Mouse (Mus musculus): ENCODE measurements at regions not wholly inside any gene's neighbourhood (a gene's known extent, or its start where the extent isn't known, plus 50 kb on each side); places are given as distances from the start of the nearest gene placed in this dataset.

DNA sequence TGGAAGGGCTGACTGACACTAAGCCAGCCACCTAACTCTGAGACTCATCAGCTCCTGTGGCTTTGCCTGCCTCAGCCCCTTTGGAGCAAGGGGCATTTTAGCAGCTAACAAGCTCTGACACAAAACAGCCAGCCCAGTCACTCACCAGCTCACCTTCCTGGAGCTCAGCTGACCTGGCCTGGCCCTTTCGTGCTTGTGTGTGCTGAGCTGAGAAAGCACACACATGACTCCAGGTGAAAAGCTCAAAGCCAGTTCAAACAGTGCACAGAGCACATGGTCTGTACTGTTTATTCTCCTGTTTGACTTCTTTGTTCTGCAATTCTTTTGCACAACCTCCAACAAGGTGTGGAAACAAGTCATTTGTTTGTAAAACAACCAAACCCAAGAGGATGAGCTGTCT, 330.8 kb upstream of the Dynlrb2 start:
- TF ChIP-seq CTCF (IDR thresholded peaks at IDR 0.05; ENCODE audit: control insufficient read depth, insufficient read depth, insufficient replicate concordance, low read depth, low read length) (no peak), POLR2A (IDR thresholded peaks at IDR 0.05; ENCODE audit: control insufficient read depth, low read depth, low read length) (no peak)
